In the genomic region with DNA sequence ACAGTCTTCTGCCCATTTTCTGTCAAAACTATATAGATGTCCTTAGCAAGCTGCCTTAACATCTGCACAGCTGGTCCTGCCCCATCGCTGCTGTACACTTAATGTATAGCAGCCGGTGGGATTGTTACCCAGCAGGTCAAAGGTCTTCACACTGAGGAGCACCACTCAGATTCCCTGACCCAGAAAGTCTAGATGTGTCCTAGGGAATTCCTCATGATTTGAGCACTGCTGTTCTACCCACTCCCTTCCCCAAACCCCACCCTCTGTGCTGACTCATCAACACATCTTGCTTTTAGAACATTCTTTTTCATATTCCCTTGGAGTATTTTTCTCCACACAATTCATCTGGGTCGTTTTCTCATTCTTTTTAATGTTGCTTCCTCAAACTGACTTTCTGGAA, we compare ENCODE assay signal across 35 mouse cellular contexts. TPM values are rescaled to one million over a fixed set of nuclear protein-coding genes. Genes with fewer than 3 reads are reported as not detected.
DNase-seq lines count a peak whose midpoint lies in the region; ATAC-seq lines count a peak whose summit lies in the region.
"Had no signal": no experiment of that assay in that cellular context is flagged by ENCODE, and none has a peak within 500 bp of the region (broad histone marks: within the 10 kb centered on the region; RNA-seq: fewer than 3 reads in every experiment).

No protein-coding gene starts in this region.

- no peak overlapping the region for H3K27ac ChIP-seq in hindbrain, embryonic 11.5 days (ENCODE audit: low read depth, low read length)
- no peak overlapping the region for H3K27ac ChIP-seq in hindbrain, embryonic 16.5 days (ENCODE audit: low read depth, low read length)
- no peak overlapping the region for H3K27ac ChIP-seq in limb, embryonic 10.5 days
- H3K27ac ChIP-seq: embryonic facial prominence, embryonic 15.5 days; forebrain, embryonic 13.5 days; heart, adult 2 months; hindbrain, embryonic 15.5 days; intestine, embryonic 15.5 days; limb, embryonic 15.5 days; liver, embryonic 13.5 days; midbrain, embryonic 10.5 days; midbrain, embryonic 15.5 days; neural tube, embryonic 13.5 days had no signal

- no peak overlapping the region for H3K9ac ChIP-seq in hindbrain, embryonic 11.5 days (ENCODE audit: low read depth, low read length)
- H3K9ac ChIP-seq in hindbrain, embryonic 16.5 days (ENCODE audit: low read depth, low read length): no peak overlapping the region; the same call in 1 of the 2 replicates
- H3K9ac ChIP-seq: embryonic facial prominence, embryonic 15.5 days; forebrain, embryonic 13.5 days; heart, embryonic 12.5 days; hindbrain, embryonic 15.5 days; intestine, embryonic 15.5 days; limb, embryonic 15.5 days; liver, embryonic 13.5 days; midbrain, embryonic 15.5 days; neural tube, embryonic 13.5 days had no signal

- ATAC-seq in hindbrain, embryonic 11.5 days (ENCODE audit: low FRiP score): peak; percentile 33; the same call in 1 of the 2 replicates
- no peak for ATAC-seq in hindbrain, embryonic 16.5 days
- ATAC-seq: activated CD4-positive, CD25-positive, alpha-beta regulatory T cell, adult 4 months; CD4-positive, CD25-positive, alpha-beta regulatory T cell, adult 4 months; forebrain, embryonic 13.5 days; intestine, embryonic 15.5 days; midbrain, embryonic 15.5 days had no signal

- H3K36me3 ChIP-seq in hindbrain, embryonic 11.5 days (ENCODE audit: control insufficient read depth, insufficient read depth, low read length): no peaks in the 10 kb centered on the region
- no peaks in the 10 kb centered on the region for H3K36me3 ChIP-seq in hindbrain, embryonic 16.5 days (ENCODE audit: control insufficient read depth, insufficient read depth, low read length)
- H3K36me3 ChIP-seq in limb, embryonic 10.5 days: no peaks in the 10 kb centered on the region
- H3K36me3 ChIP-seq: embryonic facial prominence, embryonic 15.5 days; heart, embryonic 12.5 days; hindbrain, embryonic 15.5 days; intestine, embryonic 15.5 days; limb, embryonic 15.5 days; liver, embryonic 13.5 days; midbrain, embryonic 10.5 days; midbrain, embryonic 15.5 days; neural tube, embryonic 13.5 days had no signal

- peak; percentile 1 for DNase-seq in hindbrain, embryonic 11.5 days (ENCODE audit: low spot score)
- DNase-seq in retina, embryonic 14.5 days (ENCODE audit: low spot score): peak; percentile 27
- DNase-seq in retina, postnatal 1 day: no peak
- peak; percentile 17 for DNase-seq in embryo, embryonic 9.5 days (ENCODE audit: extremely low spot score)
- DNase-seq in layer of hippocampus, postnatal 14 days (ENCODE audit: low spot score in 2 of 2): no peak
- no peak for DNase-seq in limb, embryonic 10.5 days (ENCODE audit: low spot score)
- DNase-seq in natural killer cell, adult 2 months (ENCODE audit: low spot score in 2 of 2): no peak
- DNase-seq: adrenal gland, adult 2 months; adrenal gland, postnatal 36 days; cerebellum, adult 2 months; cerebellum, postnatal 14 days; heart, adult 2 months; heart, postnatal 4 days; kidney, adult 2 months; kidney, postnatal 14 days; left cerebral cortex, postnatal 4 days; liver, embryonic 13.5 days; lung, adult 18-20 months; lung, postnatal 10 days; right cerebral cortex, postnatal 25 days; spleen, adult 18-20 months; thymus, adult 18-20 months; thymus, postnatal 25 days had no signal

- H3K4me3 ChIP-seq in hindbrain, embryonic 11.5 days (ENCODE audit: low read depth, low read length): no peak overlapping the region
- no peak overlapping the region for H3K4me3 ChIP-seq in hindbrain, embryonic 16.5 days (ENCODE audit: low read length)
- H3K4me3 ChIP-seq in limb, embryonic 10.5 days: no peak overlapping the region
- H3K4me3 ChIP-seq: embryonic facial prominence, embryonic 15.5 days; forebrain, embryonic 13.5 days; heart, adult 2 months; heart, embryonic 12.5 days; hindbrain, embryonic 15.5 days; intestine, embryonic 15.5 days; limb, embryonic 15.5 days; liver, embryonic 13.5 days; midbrain, embryonic 10.5 days; midbrain, embryonic 15.5 days; neural tube, embryonic 13.5 days had no signal

- no peak overlapping the region for H3K4me2 ChIP-seq in hindbrain, embryonic 11.5 days (replicated peaks; ENCODE audit: low read depth, low read length)
- no peak overlapping the region for H3K4me2 ChIP-seq in hindbrain, embryonic 16.5 days (ENCODE audit: low read length)
- H3K4me2 ChIP-seq: embryonic facial prominence, embryonic 15.5 days; forebrain, embryonic 13.5 days; heart, embryonic 12.5 days; hindbrain, embryonic 15.5 days; intestine, embryonic 15.5 days; limb, embryonic 15.5 days; liver, embryonic 13.5 days; midbrain, embryonic 15.5 days; neural tube, embryonic 13.5 days had no signal

- H3K4me1 ChIP-seq in hindbrain, embryonic 11.5 days (replicated peaks; ENCODE audit: control insufficient read depth, insufficient read depth, low read length): no peaks in the 10 kb centered on the region
- H3K4me1 ChIP-seq in hindbrain, embryonic 16.5 days (ENCODE audit: control insufficient read depth, insufficient read depth, low read depth, low read length): no peaks in the 10 kb centered on the region
- peaks cover 7% of the 10 kb centered on the region for H3K4me1 ChIP-seq in limb, embryonic 10.5 days
- H3K4me1 ChIP-seq: forebrain, embryonic 13.5 days; heart, embryonic 12.5 days; intestine, embryonic 15.5 days; liver, embryonic 13.5 days; midbrain, embryonic 15.5 days; neural tube, embryonic 13.5 days had no signal

- 36% methylated on average over 3 of the region's 3 CpGs for WGBS in hindbrain, embryonic 11.5 days
- WGBS in hindbrain, embryonic 16.5 days: 39% methylated on average over 3 of the region's 3 CpGs
- WGBS in limb, embryonic 10.5 days: 46% methylated on average over 3 of the region's 3 CpGs

- no peaks in the 10 kb centered on the region for H3K9me3 ChIP-seq in hindbrain, embryonic 11.5 days (ENCODE audit: control insufficient read depth, low read length)
- no peaks in the 10 kb centered on the region for H3K9me3 ChIP-seq in hindbrain, embryonic 16.5 days (ENCODE audit: control insufficient read depth, low read length)
- no peaks in the 10 kb centered on the region for H3K9me3 ChIP-seq in limb, embryonic 10.5 days (replicated peaks)
- H3K9me3 ChIP-seq: embryonic facial prominence, embryonic 15.5 days; forebrain, embryonic 13.5 days; heart, embryonic 12.5 days; hindbrain, embryonic 15.5 days; intestine, embryonic 15.5 days; limb, embryonic 15.5 days; liver, embryonic 13.5 days; midbrain, embryonic 10.5 days; midbrain, embryonic 15.5 days; neural tube, embryonic 13.5 days had no signal

- no peaks in the 10 kb centered on the region for H3K27me3 ChIP-seq in hindbrain, embryonic 11.5 days (ENCODE audit: control insufficient read depth, insufficient read depth, low read length)
- no peaks in the 10 kb centered on the region for H3K27me3 ChIP-seq in hindbrain, embryonic 16.5 days (replicated peaks; ENCODE audit: control insufficient read depth, insufficient read depth, low read length)
- no peaks in the 10 kb centered on the region for H3K27me3 ChIP-seq in limb, embryonic 10.5 days (ENCODE audit: low read depth, poor library complexity, severe bottlenecking)
- H3K27me3 ChIP-seq: embryonic facial prominence, embryonic 15.5 days; forebrain, embryonic 13.5 days; heart, embryonic 12.5 days; hindbrain, embryonic 15.5 days; intestine, embryonic 15.5 days; limb, embryonic 15.5 days; liver, embryonic 13.5 days; midbrain, embryonic 15.5 days; neural tube, embryonic 13.5 days had no signal

RNA-seq across cellular contexts. Expression of gene Car13, which starts 36.5 kb away (rescaled TPM):
- polyA plus RNA-seq in hindbrain, embryonic 11.5 days (2014; fragmentation: Nextera tagmentation; extraction: Ambion mirVana): 3.4 and 3.9 TPM in 2 replicates
- 1.7 TPM in 2 replicates for polyA plus RNA-seq in hindbrain, embryonic 16.5 days (2015; fragmentation: Nextera tagmentation; extraction: Ambion mirVana)
- total RNA-seq in layer of hippocampus, postnatal 14 days (2021): under 1 TPM; 0.46 to 0.48 TPM
- polyA plus RNA-seq in limb, embryonic 10.5 days (2016; fragmentation: Nextera tagmentation; extraction: Ambion mirVana): 3.6 and 3.9 TPM in 2 replicates

Comparison
In these comparisons a context has a peak if more than half of its experiments do, and no peak if none do; other contexts are left out.
1. DNase-seq: peak in hindbrain, embryonic 11.5 days (single experiment), retina, embryonic 14.5 days (single experiment) and embryo, embryonic 9.5 days (single experiment); none in retina, postnatal 1 day (single experiment), layer of hippocampus, postnatal 14 days (0 of 2), limb, embryonic 10.5 days (single experiment) and natural killer cell, adult 2 months (0 of 2).